Mouse (Mus musculus) erythroblast, embryonic 14.5 days (primary cell): Measurements from ENCODE around the gene Zfp553.

Experiments
- GATA1 ChIP-seq: IDR thresholded peaks from 2 replicates; pipeline ENCODE4 v1.6.1; 2012; ENCODE audit warnings: low read length, inconsistent platforms, mixed read lengths
- TAL1 ChIP-seq: IDR thresholded peaks from 3 replicates; pipeline ENCODE4 v1.6.1; 2012; ENCODE audit warnings: low read length, inconsistent platforms, mixed read lengths

GRCm38 (mm10) chr7:127217475-127217874 lies 15.4 kb upstream of the Zfp553 start:
- TF ChIP-seq GATA1 (no peak), TAL1 (no peak)
